Mouse (Mus musculus) kidney, adult 2 months (tissue): ENCODE data around the gene Mfap3. TPM values are rescaled to one million over a fixed set of nuclear protein-coding genes. Genes with fewer than 3 reads are reported as not detected.

Experiments
- DNase-seq: peaks from one replicate; pipeline ENCODE4 v3.0.0; 2021
- H3K27ac ChIP-seq: fragments of 200-500 bp; 2 replicates; pipeline ENCODE4 v1.5.1; 2012; ENCODE audit warnings: low read depth, low read length, control low read depth, inconsistent platforms; ENCODE audit not compliant: insufficient read depth
- H3K27me3 ChIP-seq: fragments of 200-500 bp; replicated peaks from 2 replicates; pipeline ENCODE4 v1.6.1; 2012; ENCODE audit warnings: mild to moderate bottlenecking, moderate library complexity, low read length, inconsistent platforms; ENCODE audit not compliant: control insufficient read depth, insufficient read depth
- H3K36me3 ChIP-seq: fragments of 200-500 bp; 2 replicates; pipeline ENCODE4 v1.6.1; 2012; ENCODE audit warnings: mild to moderate bottlenecking, moderate library complexity, low read length, inconsistent platforms; ENCODE audit not compliant: control insufficient read depth, insufficient read depth
- H3K4me1 ChIP-seq: fragments of 200-500 bp; 2 replicates; pipeline ENCODE4 v1.6.1; 2011; ENCODE audit warnings: low read length; ENCODE audit not compliant: control insufficient read depth, insufficient read depth
- H3K4me3 ChIP-seq: fragments of 200-500 bp; 2 replicates; pipeline ENCODE4 v1.5.1; 2011; ENCODE audit warnings: mild to moderate bottlenecking, low read depth, low read length, control low read depth; ENCODE audit not compliant: insufficient read depth
- CTCF ChIP-seq: fragments of 200-500 bp; conservative IDR thresholded peaks from 2 replicates; pipeline ENCODE4 v1.5.1; 2011; ENCODE audit warnings: low read depth, mild to moderate bottlenecking, control low read depth, low read length, moderate library complexity, mixed read lengths; ENCODE audit not compliant: insufficient read depth, insufficient read length
- POLR2A ChIP-seq: fragments of 200-500 bp; IDR thresholded peaks from one replicate; pipeline ENCODE4 v1.6.1; 2011; ENCODE audit warnings: low read depth, low read length, control low read depth
- WGBS: fragments of 180-500 bp; shearing (Covaris S2); methylation state at CpG from one replicate; pipeline ENCODE4 v1.1.7; 2018; 5-methylcytosine and 5-hydroxymethylcytosine counted together
- polyA plus RNA-seq: library from polyadenylated mRNA; depleted of rRNA; stranded (reverse); fragments of >200 nt; gene quantifications from 2 replicates; pipeline ENCODE4 v1.2.3, GENCODE M21; 2012; rRNA removed

Gene Mfap3
- polyA plus RNA-seq, 1 experiment: 10.6 TPM

DNA sequence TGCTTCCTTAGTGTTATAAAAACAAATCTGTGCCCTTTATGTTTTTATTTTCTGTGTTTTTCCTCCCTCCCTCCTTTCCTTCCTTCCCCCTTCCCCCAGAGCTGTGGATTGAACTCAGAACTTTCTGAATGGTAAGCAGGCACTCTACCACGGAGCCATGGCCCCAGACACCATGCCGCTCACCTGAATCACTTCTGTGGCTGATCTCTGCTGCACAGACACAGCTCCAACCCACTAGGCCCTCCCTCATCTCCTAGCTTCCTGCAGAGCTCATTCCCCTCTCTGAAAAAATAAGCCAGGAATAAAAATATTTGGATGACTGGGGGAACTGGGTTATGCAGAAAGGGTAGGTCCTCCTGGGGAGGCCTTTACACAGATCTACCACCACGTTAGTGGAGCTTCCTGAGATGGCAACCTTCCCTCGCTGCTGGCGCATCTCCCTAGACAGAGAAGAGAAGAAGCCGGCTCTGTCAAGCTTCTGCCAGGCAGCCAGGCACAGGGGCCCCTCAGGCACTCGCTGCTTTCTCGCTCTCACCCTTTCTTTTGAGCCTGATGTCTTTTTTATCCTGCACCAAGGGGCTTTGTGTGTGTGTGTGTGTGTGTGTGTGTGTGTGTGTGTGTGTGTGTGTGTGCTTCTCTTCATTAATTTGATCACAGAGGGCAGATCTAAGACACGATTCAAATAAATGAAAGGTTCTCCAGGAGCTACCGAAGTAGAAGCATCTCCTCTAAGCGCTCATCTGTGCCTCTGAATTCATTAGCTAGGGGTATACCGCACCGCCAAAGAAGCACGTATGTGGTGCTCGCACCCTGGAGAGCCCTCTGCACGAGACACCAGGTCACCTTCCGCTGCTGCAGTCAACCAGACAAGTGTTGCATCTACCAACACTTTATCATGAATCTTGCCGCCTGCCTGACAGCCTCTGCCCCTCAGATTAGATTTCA lies 47.9 kb downstream of the Mfap3 start:
- H3K27me3 ChIP-seq: no peaks in the 10 kb centered on the region
- 45% methylated on average over 18 of the region's 18 CpGs for WGBS
- H3K4me3 ChIP-seq: no peak overlapping the region
- no peak for DNase-seq
- no peaks in the 10 kb centered on the region for H3K4me1 ChIP-seq
- no peaks in the 10 kb centered on the region for H3K36me3 ChIP-seq
- TF ChIP-seq CTCF: no peak
- no peak for TF ChIP-seq POLR2A
- H3K27ac ChIP-seq: no peak overlapping the region

DNA sequence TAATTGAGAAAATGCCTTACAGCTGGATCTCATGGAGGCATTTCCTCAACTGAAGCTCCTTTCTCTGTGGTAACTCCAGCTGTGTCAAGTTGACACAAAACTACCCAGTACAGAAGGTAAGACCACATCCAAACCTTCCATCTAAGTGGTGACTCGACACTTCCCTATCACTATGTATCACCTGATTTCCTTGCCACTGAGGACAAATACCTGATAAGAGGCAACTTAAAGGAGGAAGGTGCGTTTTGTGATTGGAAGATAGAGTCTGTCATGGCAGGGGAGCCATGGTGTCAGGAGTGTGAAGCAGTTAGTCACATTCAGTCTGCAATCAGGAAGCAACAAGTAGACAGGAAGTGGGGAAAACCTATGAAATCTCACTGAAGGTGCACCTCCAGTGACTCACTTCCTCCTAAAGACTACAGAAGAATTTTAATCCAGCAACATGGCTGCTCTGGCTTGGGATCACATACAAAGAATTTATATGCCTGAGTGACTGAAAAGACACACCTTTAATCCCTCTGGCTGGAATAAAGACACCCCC lies 50.6 kb downstream of the Mfap3 start:
- Histone ChIP-seq H3K27me3 (no peaks in the 10 kb centered on the region), H3K4me1 (no peaks in the 10 kb centered on the region), H3K27ac (no peak overlapping the region), H3K36me3 (no peaks in the 10 kb centered on the region), H3K4me3 (no peak overlapping the region)
- WGBS: 95% methylated on average over 2 of the region's 2 CpGs
- TF ChIP-seq POLR2A: no peak
- TF ChIP-seq CTCF: no peak
- no peak for DNase-seq

DNA sequence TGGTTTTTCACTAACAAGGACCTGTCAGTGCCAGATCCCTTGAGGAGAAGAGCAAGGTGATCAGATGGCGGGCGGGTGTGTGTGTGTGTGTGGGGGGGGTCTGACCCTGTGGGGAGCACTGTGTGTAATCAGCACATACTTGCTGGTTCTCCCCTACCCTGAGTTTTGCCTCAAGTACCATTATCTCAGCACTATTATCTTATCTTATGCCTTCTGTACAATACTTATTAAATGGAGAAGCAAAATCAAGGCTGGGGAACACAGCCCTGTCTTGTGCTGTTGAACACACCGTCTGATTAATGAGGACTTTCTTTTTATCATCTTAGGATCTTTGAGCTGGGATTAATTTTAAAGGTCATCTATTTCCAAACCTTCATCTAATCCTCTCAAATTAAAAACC lies 52.6 kb downstream of the Mfap3 start:
- 93% methylated on average over 3 of the region's 3 CpGs for WGBS
- H3K4me1 ChIP-seq: no peaks in the 10 kb centered on the region
- H3K4me3 ChIP-seq: no peak overlapping the region
- DNase-seq: no peak
- no peak for TF ChIP-seq POLR2A
- TF ChIP-seq CTCF: no peak
- H3K27me3 ChIP-seq: no peaks in the 10 kb centered on the region
- no peak overlapping the region for H3K27ac ChIP-seq
- no peaks in the 10 kb centered on the region for H3K36me3 ChIP-seq

DNA sequence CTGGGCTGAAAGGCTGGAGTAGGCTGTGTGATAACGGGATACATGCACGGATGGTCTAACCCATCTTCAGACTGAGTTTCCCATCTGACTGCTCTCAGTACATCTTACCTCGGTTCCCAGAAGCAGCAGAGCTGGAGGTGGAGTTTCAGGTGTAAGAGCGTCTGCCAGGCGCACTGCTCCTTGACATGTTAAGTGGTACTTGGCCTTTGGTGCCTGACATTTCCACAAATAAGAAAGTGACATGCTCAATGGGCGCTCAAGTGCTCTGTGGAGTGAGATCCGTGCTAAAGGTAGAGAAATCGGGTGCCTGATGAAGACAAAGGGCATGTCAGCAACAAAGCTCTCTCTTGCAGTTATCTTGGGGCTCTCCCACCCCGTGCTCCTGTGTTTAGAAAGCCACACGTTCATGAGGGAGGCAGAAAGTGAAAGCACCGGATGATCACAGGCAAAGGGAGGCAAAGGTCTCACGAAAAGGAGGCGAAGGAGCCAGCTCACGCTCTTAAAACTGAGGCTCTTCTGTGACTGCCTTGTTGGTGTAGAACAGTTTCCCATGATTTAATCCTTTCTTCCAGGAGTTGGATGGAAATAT lies 55.3 kb downstream of the Mfap3 start:
- WGBS: 49% methylated on average over 14 of the region's 14 CpGs
- H3K27ac ChIP-seq: no peak overlapping the region
- TF ChIP-seq CTCF: no peak
- no peak for TF ChIP-seq POLR2A
- no peaks in the 10 kb centered on the region for H3K4me1 ChIP-seq
- no peak overlapping the region for H3K4me3 ChIP-seq
- no peak for DNase-seq
- no peaks in the 10 kb centered on the region for H3K27me3 ChIP-seq
- no peaks in the 10 kb centered on the region for H3K36me3 ChIP-seq

DNA sequence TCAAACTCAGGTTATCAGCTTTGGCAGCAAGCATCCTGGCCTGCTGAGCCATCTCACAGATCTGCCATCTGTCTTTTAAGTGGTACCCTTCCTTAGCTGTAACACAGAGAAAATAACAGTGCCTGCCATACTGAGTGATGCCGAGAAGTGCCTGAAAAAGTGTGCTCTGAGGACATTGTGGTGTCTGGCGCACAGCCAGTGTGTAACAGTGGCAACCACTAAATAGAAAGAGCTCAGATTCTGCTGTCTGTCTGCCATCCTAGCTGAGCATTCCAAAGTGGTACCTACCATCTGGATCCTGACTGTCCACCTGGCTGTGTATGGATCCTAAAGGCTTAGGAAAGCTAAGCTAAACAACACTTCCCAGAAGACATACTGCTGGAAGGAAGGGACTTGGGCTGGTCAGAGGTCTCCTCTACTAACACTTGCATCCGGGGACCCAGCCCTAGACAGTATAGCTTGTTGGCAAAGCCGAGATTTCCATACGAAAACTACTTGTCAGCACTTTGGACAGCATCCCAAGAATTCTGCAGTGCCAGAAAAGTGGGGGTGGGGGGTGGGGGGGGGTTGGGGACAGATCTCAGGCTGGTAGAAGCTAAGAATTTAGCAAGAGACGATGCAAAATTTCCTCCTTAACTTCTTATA lies 58.5 kb downstream of the Mfap3 start:
- WGBS: 78% methylated on average over 6 of the region's 6 CpGs

DNA sequence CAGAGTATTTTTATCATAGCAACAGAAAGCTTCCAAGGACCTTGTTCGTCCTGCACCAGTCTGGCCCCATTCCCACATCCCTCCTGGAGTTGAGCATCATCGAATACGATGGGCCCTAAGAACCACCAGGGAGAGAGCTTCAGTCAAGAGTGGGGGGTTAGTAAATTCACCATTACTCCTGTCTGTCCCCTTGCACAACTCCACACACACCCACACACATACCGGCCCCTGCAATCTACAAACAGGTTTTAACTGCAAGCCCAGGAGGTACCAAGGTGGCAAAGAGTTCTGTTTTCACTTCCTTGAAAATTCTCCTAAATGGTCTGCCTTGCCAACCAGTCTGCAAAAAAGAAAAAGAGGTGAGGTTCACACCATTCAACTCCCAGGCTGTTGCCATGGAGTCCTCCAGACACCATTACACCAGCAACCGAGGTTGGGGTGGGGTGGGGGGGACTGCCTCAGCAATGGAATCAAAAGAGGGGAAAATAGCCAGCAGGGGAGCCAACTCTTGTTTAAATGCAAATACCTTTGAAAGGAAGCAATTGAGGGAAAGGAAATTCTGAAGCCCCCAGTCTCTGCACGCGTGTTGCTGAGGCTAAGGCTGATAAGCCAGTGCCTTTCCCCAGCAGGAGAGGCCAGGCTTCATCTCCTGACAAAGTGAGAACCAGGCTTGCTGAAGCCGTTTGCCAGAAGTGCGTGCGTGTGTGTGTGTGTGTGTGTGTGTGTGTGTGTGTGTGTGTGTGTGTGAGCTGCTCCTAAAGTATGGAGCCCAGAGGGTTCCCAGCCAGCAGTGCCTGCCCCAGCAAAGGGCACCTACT lies 64.6 kb downstream of the Mfap3 start:
- TF ChIP-seq POLR2A (no peak), CTCF (no peak)
- DNase-seq: no peak
- no peaks in the 10 kb centered on the region for H3K36me3 ChIP-seq
- H3K27ac ChIP-seq: no peak overlapping the region
- no peaks in the 10 kb centered on the region for H3K4me1 ChIP-seq
- H3K4me3 ChIP-seq: no peak overlapping the region
- 32% methylated on average over 10 of the region's 10 CpGs for WGBS
- H3K27me3 ChIP-seq: no peaks in the 10 kb centered on the region

More for the DNA sequence above, 58.5 kb downstream of the Mfap3 start:
- no peak for TF ChIP-seq POLR2A
- no peak for TF ChIP-seq CTCF
- no peak overlapping the region for H3K4me3 ChIP-seq
- no peaks in the 10 kb centered on the region for H3K27me3 ChIP-seq
- no peak for DNase-seq
- H3K4me1 ChIP-seq: no peaks in the 10 kb centered on the region
- no peaks in the 10 kb centered on the region for H3K36me3 ChIP-seq
- no peak overlapping the region for H3K27ac ChIP-seq

Other genes with a start within 250 kb of the Mfap3 start
- gene Fam114a2, start within 50 bp of the Mfap3 start, polyA plus RNA-seq: 28.9 and 31.5 TPM in 2 replicates
- gene Galnt10, start 126.8 kb downstream of the Mfap3 start, polyA plus RNA-seq: 10.5 and 11.1 TPM in 2 replicates